Mouse (Mus musculus): ENCODE results near the gene Tubg2. TPM values are rescaled to one million over a fixed set of nuclear protein-coding genes. Genes with fewer than 3 reads are reported as not detected.

Tubg2 gene
- total RNA-seq, 2 experiments from 2014 or later, result 44.9 to 47.8 TPM

- DNase-seq (ENCODE audit: extremely low spot score in 1 of 2, low spot score in 1 of 2), result peak in 1 of 2 experiments; percentile 43
These were observed 20.5 kb downstream of the Tubg2 start for GRCm38 (mm10) chr11:101176117-101176691.

DNA sequence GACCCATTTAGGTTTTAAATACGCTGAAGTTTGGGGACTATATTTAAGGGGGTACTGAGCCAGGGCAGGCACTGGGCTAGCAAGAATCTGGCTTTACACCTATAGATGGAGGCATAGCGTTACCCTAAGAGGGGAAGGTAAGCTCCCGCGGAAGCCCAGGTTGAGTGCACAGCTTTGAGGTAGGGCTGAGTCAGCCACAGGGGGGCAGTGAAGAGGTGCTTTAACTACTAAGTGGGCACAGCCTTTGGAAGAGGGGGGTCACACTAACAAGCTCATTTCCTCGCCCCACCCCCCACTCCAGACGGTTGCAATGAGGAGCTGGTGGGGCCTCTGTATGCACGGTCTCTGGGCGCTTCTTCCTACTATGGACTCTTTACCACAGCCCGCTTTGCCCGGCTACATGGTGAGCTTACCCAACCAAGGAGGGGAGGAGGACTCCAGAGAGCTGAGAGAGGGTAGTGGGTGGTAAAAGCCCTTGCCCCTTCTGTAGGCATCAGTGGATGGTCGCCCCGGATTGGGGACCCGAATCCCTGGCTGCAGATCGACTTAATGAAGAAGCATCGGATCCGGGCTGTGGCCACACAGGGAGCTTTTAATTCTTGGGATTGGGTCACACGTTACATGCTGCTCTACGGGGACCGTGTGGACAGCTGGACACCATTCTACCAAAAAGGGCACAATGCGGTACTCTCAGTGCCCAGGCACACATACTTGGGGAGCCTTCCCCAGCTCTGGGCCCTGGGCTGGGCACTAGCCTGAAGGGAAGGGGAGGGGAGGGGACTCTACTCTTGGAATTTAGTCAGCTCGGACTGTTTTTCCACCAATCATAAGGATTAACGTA is 21.4 kb downstream of the Tubg2 start:
- peak; percentile 58 to 80 for DNase-seq (ENCODE audit: extremely low spot score in 1 of 2, low spot score in 1 of 2)

- DNase-seq (ENCODE audit: extremely low spot score in 1 of 2, low spot score in 1 of 2), result no peak
These were observed 22.7 kb downstream of the Tubg2 start for GRCm38 (mm10) chr11:101178061-101179058.

GRCm38 (mm10) chr11:101179306-101179705 is 23.6 kb downstream of the Tubg2 start:
- no peak for DNase-seq (ENCODE audit: extremely low spot score in 1 of 2, low spot score in 1 of 2)

DNA sequence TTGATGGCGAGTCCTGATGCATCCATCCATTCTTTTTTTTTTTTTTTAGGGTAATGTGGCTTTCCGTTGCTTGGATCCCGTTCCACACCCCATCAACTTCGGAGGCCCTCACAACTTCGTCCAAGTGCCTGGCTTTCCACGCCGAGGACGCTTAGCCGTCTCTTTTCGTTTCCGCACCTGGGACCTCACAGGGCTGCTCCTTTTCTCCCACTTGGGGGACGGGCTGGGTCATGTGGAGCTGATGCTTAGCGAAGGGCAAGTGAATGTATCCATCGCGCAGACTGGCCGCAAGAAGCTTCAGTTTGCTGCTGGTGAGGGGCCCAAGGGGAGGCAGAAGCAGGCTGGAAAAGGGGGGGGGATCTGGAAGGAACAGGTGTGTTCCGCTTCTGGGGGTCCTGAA is 24.6 kb downstream of the Tubg2 start:
- no peak for DNase-seq (ENCODE audit: extremely low spot score in 1 of 2, low spot score in 1 of 2)

GRCm38 (mm10) chr11:101180846-101181740 is 25.4 kb downstream of the Tubg2 start:
- peak; percentile 60 to 86 for DNase-seq (ENCODE audit: extremely low spot score in 1 of 2, low spot score in 1 of 2)

GRCm38 (mm10) chr11:101181961-101182360 is 26.3 kb downstream of the Tubg2 start:
- no peak for DNase-seq (ENCODE audit: extremely low spot score in 1 of 2, low spot score in 1 of 2)

GRCm38 (mm10) chr11:101182771-101183517 is 27.2 kb downstream of the Tubg2 start:
- DNase-seq (ENCODE audit: extremely low spot score in 1 of 2, low spot score in 1 of 2), result no peak

DNA sequence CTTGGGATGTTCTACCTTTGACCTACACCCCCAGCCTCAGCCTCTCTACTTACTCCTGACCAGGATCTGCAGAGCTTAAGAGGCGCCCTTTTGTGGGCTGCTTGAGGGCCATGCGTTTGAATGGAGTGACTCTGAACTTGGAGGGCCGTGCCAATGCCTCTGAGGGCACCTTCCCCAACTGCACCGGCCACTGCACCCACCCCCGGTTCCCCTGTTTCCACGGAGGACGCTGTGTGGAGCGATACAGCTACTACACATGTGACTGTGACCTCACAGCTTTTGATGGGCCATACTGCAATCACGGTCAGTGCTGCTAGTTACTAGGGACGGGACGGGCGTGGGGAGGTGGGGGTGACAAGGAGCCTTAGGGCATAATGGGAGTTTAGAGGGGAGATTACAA is 29.3 kb downstream of the Tubg2 start:
- DNase-seq (ENCODE audit: extremely low spot score in 1 of 2, low spot score in 1 of 2), result no peak

DNA sequence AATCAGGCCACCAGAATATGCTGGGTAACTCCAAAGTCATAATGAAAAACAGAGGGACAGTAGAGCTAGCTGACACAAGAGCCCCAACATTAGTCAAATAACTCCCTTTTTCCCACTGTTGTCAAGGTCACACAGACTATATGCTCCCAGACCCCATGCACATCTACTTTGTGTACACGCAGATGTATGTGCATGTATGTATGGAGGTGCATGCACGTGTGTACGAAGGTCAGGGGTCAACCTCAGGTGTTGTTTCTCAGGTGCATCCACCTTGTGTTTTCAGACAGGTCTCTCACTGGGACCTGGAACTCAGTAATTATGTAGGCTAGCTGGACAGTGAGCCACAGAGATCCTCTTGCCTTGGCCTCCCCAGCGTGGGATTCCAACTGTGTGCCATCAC is 29.7 kb downstream of the Tubg2 start:
- DNase-seq (ENCODE audit: extremely low spot score in 1 of 2, low spot score in 1 of 2), result no peak

DNA sequence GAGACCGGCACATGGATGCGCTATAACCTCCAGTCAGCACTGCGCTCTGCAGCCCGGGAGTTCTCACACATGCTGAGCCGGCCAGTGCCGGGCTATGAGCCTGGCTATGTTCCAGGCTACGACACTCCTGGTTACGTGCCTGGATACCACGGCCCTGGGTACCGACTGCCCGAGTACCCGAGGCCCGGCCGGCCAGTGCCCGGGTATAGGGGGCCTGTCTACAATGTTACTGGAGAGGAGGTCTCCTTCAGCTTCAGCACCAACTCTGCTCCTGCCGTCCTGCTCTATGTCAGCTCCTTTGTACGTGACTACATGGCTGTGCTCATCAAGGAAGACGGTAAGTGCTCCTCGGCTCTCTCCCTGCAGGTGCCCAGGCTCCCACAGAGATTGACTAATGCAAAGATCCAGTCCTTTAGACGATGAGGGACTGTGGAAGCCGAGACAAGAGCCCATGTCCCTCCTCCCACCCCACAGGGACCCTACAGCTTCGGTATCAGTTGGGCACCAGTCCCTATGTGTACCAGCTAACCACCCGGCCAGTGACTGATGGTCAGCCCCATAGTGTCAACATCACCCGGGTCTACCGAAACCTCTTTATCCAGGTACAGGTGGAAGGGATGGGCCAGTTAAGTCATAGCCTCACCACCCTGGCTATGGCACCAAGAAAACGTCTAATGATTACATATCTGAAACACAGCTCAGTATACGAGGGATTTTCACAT is 31.0 kb downstream of the Tubg2 start:
- DNase-seq (ENCODE audit: extremely low spot score in 1 of 2, low spot score in 1 of 2), result no peak

DNA sequence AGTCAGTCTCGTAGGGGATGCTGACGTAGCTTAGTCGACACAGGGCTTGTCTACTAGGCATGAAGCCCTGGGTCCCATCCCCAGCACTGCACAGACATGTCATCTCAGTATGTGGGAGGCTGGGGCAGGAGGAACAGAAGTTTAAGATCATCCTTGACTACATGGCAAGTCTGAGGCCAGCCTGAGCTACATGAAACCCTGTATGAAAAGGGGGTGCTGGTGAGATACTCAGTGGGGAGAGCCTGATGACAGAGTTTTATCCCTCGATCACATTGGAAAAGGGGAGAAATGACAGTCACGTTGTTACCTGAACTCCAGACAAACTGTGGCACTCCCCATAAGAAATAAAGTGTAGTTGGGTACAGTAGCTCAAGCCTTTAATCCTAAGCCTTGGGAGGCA is 31.8 kb downstream of the Tubg2 start:
- DNase-seq (ENCODE audit: extremely low spot score in 1 of 2, low spot score in 1 of 2), result no peak

DNA sequence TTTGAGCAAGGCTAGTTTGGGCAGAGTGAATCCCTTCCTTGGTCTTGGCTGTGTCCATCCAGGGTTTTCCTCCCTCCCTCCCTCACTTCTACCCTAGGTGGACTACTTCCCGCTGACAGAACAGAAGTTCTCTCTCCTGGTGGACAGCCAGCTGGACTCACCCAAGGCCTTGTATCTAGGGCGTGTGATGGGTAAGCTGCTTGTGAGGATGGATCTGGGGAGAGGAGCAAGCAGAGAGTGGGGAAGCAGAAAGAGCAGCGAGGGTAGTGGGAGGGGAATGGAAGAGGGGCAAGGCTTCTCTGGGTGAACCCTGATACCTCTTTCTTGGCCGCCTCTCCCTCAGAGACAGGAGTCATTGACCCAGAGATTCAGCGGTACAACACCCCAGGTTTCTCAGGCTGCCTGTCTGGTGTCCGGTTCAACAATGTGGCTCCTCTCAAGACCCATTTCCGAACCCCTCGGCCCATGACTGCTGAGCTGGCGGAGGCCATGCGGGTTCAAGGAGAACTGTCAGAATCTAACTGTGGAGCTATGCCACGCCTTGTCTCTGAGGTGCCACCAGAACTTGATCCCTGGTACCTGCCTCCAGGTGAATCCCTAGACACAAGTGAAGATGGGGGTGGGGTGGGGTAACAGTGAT is 32.6 kb downstream of the Tubg2 start:
- no peak for DNase-seq (ENCODE audit: extremely low spot score in 1 of 2, low spot score in 1 of 2)

DNA sequence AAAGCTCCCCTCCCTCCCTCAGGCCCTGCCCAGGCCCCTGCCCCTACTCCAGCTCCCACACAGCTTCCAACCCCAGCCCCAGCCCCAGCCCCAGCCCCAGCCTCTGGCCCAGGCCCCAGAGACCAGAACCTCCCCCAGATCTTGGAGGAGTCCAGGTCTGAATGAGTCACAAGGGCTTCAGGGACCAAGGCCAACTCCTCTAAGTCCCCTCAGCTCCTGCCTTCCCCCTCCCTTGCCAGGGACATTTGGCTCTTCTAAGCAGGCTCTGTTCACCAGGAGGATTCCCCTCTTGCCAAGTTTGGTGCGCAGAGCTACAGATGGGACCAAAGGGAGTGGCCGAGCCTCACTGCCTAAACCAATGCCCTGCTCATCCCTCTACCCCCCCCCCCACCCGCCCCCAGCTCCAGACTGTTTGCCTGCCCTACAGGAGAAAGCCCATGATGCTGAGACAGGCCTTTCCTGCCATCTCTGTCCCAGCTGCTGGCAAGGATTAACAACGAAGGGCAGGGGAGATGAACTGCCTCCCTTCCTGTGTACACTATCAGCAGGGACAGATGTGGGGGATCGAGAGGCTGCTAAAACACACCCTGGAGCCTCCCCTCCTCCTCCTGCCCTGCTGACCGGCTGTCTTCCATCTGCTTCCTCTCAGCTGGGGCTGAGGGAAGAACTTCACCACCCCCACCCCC is 33.9 kb downstream of the Tubg2 start:
- peak in 1 of 2 experiments; percentile 31 for DNase-seq (ENCODE audit: extremely low spot score in 1 of 2, low spot score in 1 of 2)

DNA sequence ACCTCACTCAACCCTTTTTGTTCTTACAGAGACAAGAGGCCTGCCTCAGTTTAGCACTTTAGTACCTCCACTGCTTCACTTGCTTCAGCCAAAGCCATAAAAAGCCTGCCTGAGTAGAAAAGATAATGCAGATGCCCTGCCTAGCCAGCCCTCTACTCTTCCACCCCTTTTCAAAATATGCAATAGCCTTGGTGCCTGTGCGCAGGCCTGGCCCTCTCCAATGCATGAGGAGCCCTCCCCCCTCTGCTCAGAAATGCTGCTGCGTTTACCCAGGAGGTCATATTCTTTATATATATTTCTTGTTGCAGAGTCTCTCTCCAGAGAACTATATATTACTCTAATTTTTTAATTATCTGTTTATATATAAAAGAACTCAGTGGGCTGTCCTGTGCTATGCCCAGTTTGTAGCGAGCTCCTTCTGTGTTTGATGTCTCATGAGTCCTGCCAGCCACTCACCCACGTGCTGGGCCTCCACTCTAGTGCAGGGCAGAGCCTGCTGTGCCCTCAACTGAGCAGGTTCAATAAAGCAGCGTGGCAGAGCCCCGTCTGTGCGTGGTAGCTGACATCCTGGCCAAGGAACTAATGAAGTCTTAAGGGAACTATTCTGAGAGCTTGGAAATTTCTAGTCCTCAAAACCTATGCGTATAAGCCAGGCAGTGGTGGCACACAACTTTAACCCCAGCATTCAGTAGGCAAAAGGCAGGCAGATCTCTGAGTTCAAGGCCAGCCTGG is 34.6 kb downstream of the Tubg2 start:
- peak in 1 of 2 experiments; percentile 25 for DNase-seq (ENCODE audit: extremely low spot score in 1 of 2, low spot score in 1 of 2)

All from layer of hippocampus, postnatal 25 days (tissue).